Mouse (Mus musculus) embryonic fibroblast, embryonic 13.5 days (primary cell): ENCODE data around the gene Otud7b.

Experiments used
- CTCF ChIP-seq: IDR thresholded peaks from 2 replicates; pipeline ENCODE4 v1.5.1; 2011; ENCODE audit warnings: mild to moderate bottlenecking, control low read depth, low read length, moderate library complexity, borderline replicate concordance; ENCODE audit not compliant: insufficient read depth
- POLR2A ChIP-seq: IDR thresholded peaks from 2 replicates; pipeline ENCODE4 v1.6.1; 2011; ENCODE audit warnings: low read depth, mild to moderate bottlenecking, control low read depth, low read length, moderate library complexity

DNA sequence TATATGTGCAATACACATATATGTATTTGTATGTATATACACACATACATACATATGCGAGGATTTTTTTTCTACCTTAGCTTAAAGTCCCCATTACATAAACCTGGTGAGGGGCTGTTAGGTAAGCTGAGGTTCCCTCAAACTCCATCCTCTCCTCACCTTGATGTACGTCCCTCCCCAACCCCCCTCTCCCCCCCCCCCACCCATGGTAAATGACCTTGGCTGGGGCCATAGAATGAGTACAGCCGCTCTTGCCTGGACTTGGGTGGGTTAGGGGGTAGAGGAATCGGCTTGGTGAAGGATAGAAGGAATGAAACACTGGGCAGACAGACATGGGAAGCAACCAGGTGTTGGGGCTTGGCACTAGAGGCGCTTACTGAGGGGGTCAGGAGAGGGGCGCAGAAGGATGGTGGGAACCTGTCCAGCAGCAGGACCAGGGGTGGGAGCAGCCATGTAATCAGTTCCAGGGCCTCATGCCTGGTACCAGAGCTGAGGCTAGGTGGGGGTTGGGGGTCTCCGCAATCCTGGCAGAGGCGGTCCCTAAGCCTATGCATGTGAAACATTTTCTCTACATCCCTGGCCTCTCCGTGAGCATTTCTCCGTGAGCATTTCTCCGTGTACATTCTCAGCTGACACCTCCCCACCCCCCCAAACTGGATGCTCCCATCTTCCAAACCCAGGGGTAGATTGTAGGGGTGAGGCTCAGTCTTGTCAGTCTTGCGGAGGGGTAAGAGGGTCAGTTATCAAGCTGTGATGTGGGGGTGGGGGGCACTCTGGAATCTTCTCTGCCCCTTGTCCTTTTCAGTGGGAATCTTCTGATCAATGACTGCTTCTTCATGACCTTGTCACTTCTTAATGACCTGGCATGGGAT is 77.4 kb downstream of the Otud7b start:
- TF ChIP-seq POLR2A (no peak), CTCF (no peak)
